Mouse (Mus musculus) heart, embryonic 11.5 days (tissue): ENCODE data around the gene Gm20431. TPM values are rescaled to one million over a fixed set of nuclear protein-coding genes. Genes with fewer than 3 reads are reported as not detected.

Source experiments
- ATAC-seq: fragments of 200-750 bp; cut with Nextera tagmentation; replicated peaks from 2 replicates; pipeline ENCODE4 v1.8.0; 2017; ENCODE audit warnings: moderate library complexity; ENCODE audit not compliant: insufficient number of reproducible peaks, low FRiP score, low TSS enrichment
- H3K27ac ChIP-seq: fragments of 300-500 bp; sonication (generic); 2 replicates; pipeline ENCODE4 v1.5.1; 2014; ENCODE audit warnings: mild to moderate bottlenecking, low read depth, low read length
- H3K27me3 ChIP-seq: fragments of 300-500 bp; sonication (generic); 2 replicates; pipeline ENCODE4 v1.6.1; 2014; ENCODE audit warnings: mild to moderate bottlenecking, low read length, mixed read lengths; ENCODE audit not compliant: control insufficient read depth, insufficient read depth
- H3K36me3 ChIP-seq: fragments of 300-500 bp; sonication (generic); 2 replicates; pipeline ENCODE4 v1.6.1; 2014; ENCODE audit warnings: mild to moderate bottlenecking, low read length, moderate library complexity, mixed read lengths; ENCODE audit not compliant: control insufficient read depth, insufficient read depth
- H3K4me1 ChIP-seq: fragments of 300-500 bp; sonication (generic); 2 replicates; pipeline ENCODE4 v1.6.1; 2014; ENCODE audit warnings: low read length; ENCODE audit not compliant: control insufficient read depth, insufficient read depth
- H3K4me2 ChIP-seq: fragments of 300-500 bp; sonication (generic); 2 replicates; pipeline ENCODE4 v1.6.1; 2014; ENCODE audit warnings: mild to moderate bottlenecking, moderate library complexity
- H3K4me3 ChIP-seq: fragments of 300-500 bp; sonication (generic); 2 replicates; pipeline ENCODE4 v1.5.1; 2014; ENCODE audit warnings: low read depth, low read length
- H3K9ac ChIP-seq: fragments of 300-500 bp; sonication (generic); 2 replicates; pipeline ENCODE4 v1.6.1; 2014; ENCODE audit warnings: mild to moderate bottlenecking, low read depth, low read length, moderate library complexity
- H3K9me3 ChIP-seq: fragments of 300-500 bp; sonication (generic); replicated peaks from 2 replicates; pipeline ENCODE4 v1.6.1; 2016; ENCODE audit warnings: low read length; ENCODE audit not compliant: control insufficient read depth
- WGBS: fragments of 180-500 bp; shearing (Covaris S2); extraction: QIAGEN DNeasy Blood & Tissue Kit; methylation state at CpG from one replicate; pipeline ENCODE4 v1.1.7; 2014; ENCODE audit not compliant: insufficient replicate concordance; 5-methylcytosine and 5-hydroxymethylcytosine counted together
- polyA plus RNA-seq: library from polyadenylated mRNA; unstranded; fragments of >200 nt; fragmentation: Nextera tagmentation; extraction: Ambion mirVana; gene quantifications from 2 replicates; pipeline ENCODE4 v1.2.1, GENCODE M21; 2014

Gene Gm20431
- polyA plus RNA-seq, 1 experiment from 2014 or later: 5.2 TPM

GRCm38 (mm10) chr2:167634865-167635512, 26.3 kb downstream of the Gm20431 start:
- Histone ChIP-seq H3K4me1 (peaks cover 26% of the 10 kb centered on the region), H3K27ac (no peak overlapping the region), H3K9ac (no peak overlapping the region), H3K27me3 (no peaks in the 10 kb centered on the region), H3K36me3 (no peaks in the 10 kb centered on the region), H3K9me3 (no peaks in the 10 kb centered on the region), H3K4me3 (peak overlapping the region; percentile 34), H3K4me2 (peak overlapping the region; percentile 66)
- 75% methylated on average over 7 of the region's 7 CpGs for WGBS
- no peak for ATAC-seq

DNA sequence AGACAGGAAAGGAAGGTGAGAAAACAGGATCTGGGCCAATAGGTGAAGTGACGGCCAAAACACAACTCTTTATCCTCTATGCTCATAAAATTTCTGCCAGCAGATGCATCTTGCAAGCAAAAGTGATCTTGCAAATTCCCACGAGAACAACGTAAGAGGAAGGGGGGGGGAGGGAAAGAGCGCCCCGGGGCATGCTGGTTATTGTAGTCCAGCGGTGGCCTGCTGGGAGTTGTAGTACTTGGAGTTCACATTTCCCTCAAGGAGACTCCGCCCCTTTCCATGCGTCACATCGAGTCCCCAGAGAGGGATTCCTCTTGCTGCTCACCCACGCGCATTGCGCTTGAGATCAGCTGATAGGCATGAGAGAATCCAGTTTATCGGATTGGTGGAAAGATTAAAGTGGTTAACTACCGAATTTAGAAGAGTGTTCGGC, 26.9 kb downstream of the Gm20431 start:
- ATAC-seq: peak; percentile 67
- no peaks in the 10 kb centered on the region for H3K9me3 ChIP-seq
- under 1% methylated on average over 15 of the region's 15 CpGs for WGBS
- H3K4me2 ChIP-seq: peak overlapping the region; percentile 66
- no peaks in the 10 kb centered on the region for H3K27me3 ChIP-seq
- H3K4me1 ChIP-seq: peaks cover 33% of the 10 kb centered on the region
- H3K4me3 ChIP-seq: peak overlapping the region; percentile 34
- H3K9ac ChIP-seq: peak overlapping the region; percentile 66
- H3K36me3 ChIP-seq: no peaks in the 10 kb centered on the region
- peak overlapping the region; percentile 87 for H3K27ac ChIP-seq

GRCm38 (mm10) chr2:167633537-167633872, 27.8 kb downstream of the Gm20431 start:
- no peak for ATAC-seq
- Histone ChIP-seq H3K4me2 (peak overlapping the region; percentile 66), H3K4me3 (no peak overlapping the region), H3K9ac (peak overlapping the region; percentile 22; the same call in 1 of the 2 replicates), H3K27me3 (no peaks in the 10 kb centered on the region), H3K4me1 (peaks cover 41% of the 10 kb centered on the region), H3K27ac (peak overlapping the region; percentile 87), H3K9me3 (no peaks in the 10 kb centered on the region), H3K36me3 (no peaks in the 10 kb centered on the region)
- 76% methylated on average over 6 of the region's 6 CpGs for WGBS

GRCm38 (mm10) chr2:167632731-167633536, 28.4 kb downstream of the Gm20431 start:
- H3K9ac ChIP-seq: peak overlapping the region; percentile 97
- no peaks in the 10 kb centered on the region for H3K36me3 ChIP-seq
- H3K27me3 ChIP-seq: no peaks in the 10 kb centered on the region
- H3K4me1 ChIP-seq: peaks cover 46% of the 10 kb centered on the region
- H3K27ac ChIP-seq: peak overlapping the region; percentile 87
- no peak overlapping the region for H3K4me3 ChIP-seq
- H3K4me2 ChIP-seq: peak overlapping the region; percentile 73
- no peaks in the 10 kb centered on the region for H3K9me3 ChIP-seq
- WGBS: 67% methylated on average over 12 of the region's 12 CpGs
- no peak for ATAC-seq

- H3K4me3 ChIP-seq: peak within 1 kb of the TSS; percentile 95
- H3K36me3 ChIP-seq: no peaks in the 10 kb centered on the region
- H3K4me2 ChIP-seq: peak within 1 kb of the TSS; percentile 76
- peaks cover 52% of the 10 kb centered on the region for H3K4me1 ChIP-seq
- WGBS: under 1% methylated on average over 80 of the region's 87 CpGs
- H3K27ac ChIP-seq: peak within 1 kb of the TSS; percentile 87
- peak within 1 kb of the TSS; percentile 97 for H3K9ac ChIP-seq
- no peaks in the 10 kb centered on the region for H3K9me3 ChIP-seq
- H3K27me3 ChIP-seq: no peaks in the 10 kb centered on the region
- peak; percentile 83 for ATAC-seq
These were observed 29.5 kb downstream of the Gm20431 start, which contains the start of gene Ube2v1 for GRCm38 (mm10) chr2:167631591-167632448. Gene Ube2v1 (minus strand): TSS chr2:167632095.

GRCm38 (mm10) chr2:167631181-167631590, 30.1 kb downstream of the Gm20431 start:
- Histone ChIP-seq H3K36me3 (no peaks in the 10 kb centered on the region), H3K4me2 (peak overlapping the region; percentile 76), H3K27ac (peak overlapping the region; percentile 87), H3K9ac (peak overlapping the region; percentile 97), H3K4me3 (peak overlapping the region; percentile 95), H3K4me1 (peaks cover 54% of the 10 kb centered on the region), H3K27me3 (no peaks in the 10 kb centered on the region), H3K9me3 (no peaks in the 10 kb centered on the region)
- under 1% methylated on average over 31 of the region's 31 CpGs for WGBS
- no peak; the same call in 1 of the 2 replicates for ATAC-seq

- H3K4me2 ChIP-seq: peak overlapping the region; percentile 76
- 55% methylated on average over 5 of the region's 5 CpGs for WGBS
- H3K9me3 ChIP-seq: no peaks in the 10 kb centered on the region
- no peak for ATAC-seq
- H3K4me3 ChIP-seq: peak overlapping the region; percentile 95
- H3K27me3 ChIP-seq: no peaks in the 10 kb centered on the region
- H3K36me3 ChIP-seq: no peaks in the 10 kb centered on the region
- H3K9ac ChIP-seq: peak overlapping the region; percentile 97
- H3K27ac ChIP-seq: peak overlapping the region; percentile 80
- peaks cover 59% of the 10 kb centered on the region for H3K4me1 ChIP-seq
These were observed 30.9 kb downstream of the Gm20431 start for GRCm38 (mm10) chr2:167630421-167630820.

GRCm38 (mm10) chr2:167629665-167630209, 31.6 kb downstream of the Gm20431 start:
- Histone ChIP-seq H3K36me3 (no peaks in the 10 kb centered on the region), H3K4me1 (peaks cover 62% of the 10 kb centered on the region), H3K27ac (peak overlapping the region; percentile 80), H3K9ac (peak overlapping the region; percentile 97), H3K4me2 (peak overlapping the region; percentile 76), H3K27me3 (no peaks in the 10 kb centered on the region), H3K9me3 (no peaks in the 10 kb centered on the region), H3K4me3 (peak overlapping the region; percentile 95)
- no peak for ATAC-seq
- 61% methylated on average over 11 of the region's 11 CpGs for WGBS
